Mouse (Mus musculus) testis, adult 2 months (tissue): ENCODE measurements around the gene Klhl8.

ENCODE experiments used
- CTCF ChIP-seq: fragments of 200-500 bp; IDR thresholded peaks from 2 replicates; pipeline ENCODE4 v1.5.1; 2012; ENCODE audit warnings: low read depth, mild to moderate bottlenecking, inconsistent platforms, low read length, moderate library complexity; ENCODE audit not compliant: control insufficient read depth, insufficient read depth, insufficient replicate concordance
- POLR2A ChIP-seq: fragments of 200-500 bp; IDR thresholded peaks from 2 replicates; pipeline ENCODE4 v1.6.1; 2012; ENCODE audit warnings: low read depth, mild to moderate bottlenecking, inconsistent platforms, low read length, moderate library complexity; ENCODE audit not compliant: control insufficient read depth

DNA sequence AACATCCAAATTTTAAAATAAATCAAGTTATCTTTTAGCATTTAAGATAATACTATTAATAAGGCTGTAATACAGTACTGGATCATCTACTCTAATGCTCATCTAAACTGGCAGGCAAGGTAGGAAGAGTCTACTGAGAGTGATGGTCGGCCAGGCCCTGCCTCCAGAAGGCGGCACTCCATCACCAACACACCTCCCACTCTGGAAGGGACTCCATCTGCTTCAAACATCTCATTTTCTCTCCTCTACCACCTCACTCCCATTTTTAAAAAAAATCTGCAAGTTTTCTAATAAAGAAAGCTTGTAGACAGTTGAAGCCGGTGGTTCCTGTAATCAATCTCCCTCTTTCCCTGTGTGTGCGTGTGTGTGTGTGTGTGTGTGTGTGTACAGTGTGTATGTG is 3.2 kb downstream of the Klhl8 start:
- TF ChIP-seq CTCF, result no peak
- no peak for TF ChIP-seq POLR2A
